Mouse (Mus musculus): ENCODE data around the gene Zfp84. TPM values are rescaled to one million over a fixed set of nuclear protein-coding genes. Genes with fewer than 3 reads are reported as not detected.
A peak's percentile ranks its signal among the peaks of the same experiment; 100 is the strongest.

The Zfp84 gene
- total RNA-seq, 2 experiments from 2014 or later, result 13.9 to 14.2 TPM

- peak; percentile 89 for DNase-seq
These were observed 47.6 kb downstream of the Zfp84 start, which contains the start of gene Zfp790 for GRCm38 (mm10) chr7:29815910-29816429. Zfp790 (plus strand) TSS chr7:29816114.

GRCm38 (mm10) chr7:29818619-29819254 is 50.4 kb downstream of the Zfp84 start:
- DNase-seq, result peak; percentile 78

- peak; percentile 42 for DNase-seq
These were observed 59.6 kb downstream of the Zfp84 start for GRCm38 (mm10) chr7:29828001-29828400.

Small RNA genes lying within 50 kb of the gene (microRNA-seq; reads per million reads assigned to microRNA genes)
- gene Mir1964, result 1.4 reads per million

Other genes starting within 250 kb of the Zfp84 start
- gene Sipa1l3, start 249.9 kb upstream of the Zfp84 start, total RNA-seq (2021), result 10 to 100 TPM; 26.9 to 47.2 TPM
- not detected for gene Catsperg2, start 41.5 kb upstream of the Zfp84 start, total RNA-seq (2021)
- gene Zfp30, start 15.4 kb downstream of the Zfp84 start, total RNA-seq (2021), result 1 to 10 TPM; 3.0 to 4.8 TPM
- 10 to 100 TPM; 12.9 to 19.8 TPM for gene Zfp790, start 47.6 kb downstream of the Zfp84 start, total RNA-seq (2021)
- 1 to 10 TPM in 1 of 2 experiments, under 1 TPM in 1; 0.87 to 1.2 TPM for gene Zfp940, start 85.1 kb downstream of the Zfp84 start, total RNA-seq (2021)
- 1 to 10 TPM; 3.6 to 4.3 TPM for gene Zfp420, start 91.4 kb downstream of the Zfp84 start, total RNA-seq (2021)
- gene Zfp27, start 138.0 kb downstream of the Zfp84 start, total RNA-seq (2021), result 10 to 100 TPM; 10.6 to 13.0 TPM
- gene Zfp383, start 139.7 kb downstream of the Zfp84 start, total RNA-seq (2021), result 1 to 10 TPM; 6.6 to 8.1 TPM
- gene Zfp74, start 185.5 kb downstream of the Zfp84 start, total RNA-seq (2021), result 10 to 100 TPM in 1 of 2 experiments, 1 to 10 TPM in 1; 7.3 to 11.4 TPM
- 10 to 100 TPM; 17.0 to 19.8 TPM for gene Zfp568, start 215.4 kb downstream of the Zfp84 start, total RNA-seq (2021)